Mouse (Mus musculus) myocyte (in vitro differentiated cells): ENCODE results near the gene Sh3d19.

ENCODE experiments used
- CEBPB ChIP-seq: IDR thresholded peaks from 2 replicates; pipeline ENCODE4 v1.6.1; 2011; ENCODE audit warnings: mild to moderate bottlenecking, moderate library complexity; ENCODE audit not compliant: poor library complexity, insufficient read depth, severe bottlenecking
- MAX ChIP-seq: IDR thresholded peaks from one replicate; pipeline ENCODE4 v1.6.1; 2011; ENCODE audit warnings: low read depth, mild to moderate bottlenecking, control low read depth
- POLR2A ChIP-seq: IDR thresholded peaks from one replicate; pipeline ENCODE4 v1.6.1; 2011; ENCODE audit warnings: low read depth, mild to moderate bottlenecking, control low read depth, moderate library complexity; ENCODE audit not compliant: insufficient read length
- SRF ChIP-seq: IDR thresholded peaks from one replicate; pipeline ENCODE4 v1.6.1; 2011; ENCODE audit warnings: low read depth; ENCODE audit not compliant: control insufficient read depth, insufficient read length
- USF1 ChIP-seq: IDR thresholded peaks from one replicate; pipeline ENCODE4 v1.6.1; 2011; ENCODE audit warnings: low read depth, mild to moderate bottlenecking, control low read depth, moderate library complexity

DNA sequence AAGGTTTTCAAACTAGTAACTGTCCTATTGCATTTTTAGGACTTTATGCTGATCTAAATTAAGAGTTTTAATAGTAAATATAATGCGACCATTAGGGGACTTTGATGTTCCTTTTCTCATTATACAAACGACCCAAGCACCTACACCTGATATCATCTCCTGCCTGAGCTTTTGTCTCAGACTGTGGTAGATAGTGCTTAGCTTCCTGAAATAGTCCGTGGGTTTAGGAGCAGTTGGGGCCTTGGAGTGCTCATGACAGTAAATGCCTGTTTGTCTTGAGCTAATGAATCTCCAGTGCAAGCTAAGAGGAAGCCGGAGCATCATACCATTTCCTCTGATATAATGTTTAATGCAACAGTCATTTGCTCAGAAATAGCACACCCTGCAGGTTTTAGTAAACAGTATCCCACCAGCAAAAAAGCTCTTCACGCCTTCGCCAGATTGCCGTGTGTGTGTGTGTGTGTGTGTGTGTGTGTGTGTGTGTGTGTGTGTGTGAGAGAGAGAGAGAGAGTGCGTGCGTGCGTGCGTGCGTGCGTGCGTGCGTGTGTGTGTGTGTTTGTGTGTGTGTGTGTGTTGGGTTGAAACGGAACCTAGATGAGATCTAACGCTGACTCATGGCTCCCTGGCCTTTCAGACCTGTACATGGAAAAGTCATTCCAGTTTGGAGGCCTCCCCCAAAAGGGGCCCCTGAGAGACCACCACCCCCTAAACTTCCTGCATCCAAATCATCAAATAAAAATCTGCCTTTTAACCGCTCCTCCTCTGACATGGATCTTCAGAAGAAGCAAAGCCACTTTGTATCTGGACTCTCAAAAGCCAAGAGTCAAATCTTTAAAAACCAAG, 132.8 kb downstream of the Sh3d19 start:
- TF ChIP-seq USF1: no peak
- TF ChIP-seq POLR2A: no peak
- no peak for TF ChIP-seq MAX
- TF ChIP-seq CEBPB: no peak
- TF ChIP-seq SRF: no peak
